Mouse (Mus musculus) CH12.LX (cell line): Measurements from ENCODE around the gene Igflr1. TPM values are rescaled to one million over a fixed set of nuclear protein-coding genes. Genes with fewer than 3 reads are reported as not detected.

Source experiments
- DNase-seq: peaks from one replicate; pipeline ENCODE4 v3.0.0-alpha.2; 2013; ENCODE audit errors: extremely low read depth
- H3K27ac ChIP-seq: 2 replicates; pipeline ENCODE4 v1.5.1; 2012; ENCODE audit warnings: low read depth, mild to moderate bottlenecking, control low read depth, moderate library complexity; ENCODE audit not compliant: insufficient read depth
- H3K27me3 ChIP-seq: replicated peaks from 2 replicates; pipeline ENCODE3; 2012; ENCODE audit warnings: inconsistent platforms
- H3K36me3 ChIP-seq, 2 experiments: replicated peaks in 1 of 2; 2 replicates each; pipeline versions ENCODE3 to v1.6.1; 2012; ENCODE audit warnings: inconsistent platforms in 1 of 2, low read length in 1 of 2, mild to moderate bottlenecking in 1 of 2, mixed read lengths in 1 of 2, moderate library complexity in 1 of 2; ENCODE audit not compliant: control insufficient read depth in 1 of 2, insufficient read depth in 1 of 2
- H3K4me1 ChIP-seq, 2 experiments: 2 replicates each; pipeline ENCODE4 v1.6.1; 2012; ENCODE audit warnings: inconsistent platforms in 1 of 2, moderate library complexity in 1 of 2; ENCODE audit not compliant: insufficient read depth in 2 of 2, control insufficient read depth in 1 of 2
- H3K4me2 ChIP-seq: 2 replicates; pipeline ENCODE4 v1.6.1; 2012; ENCODE audit warnings: low read depth, mild to moderate bottlenecking, control low read depth; ENCODE audit not compliant: poor library complexity, insufficient read depth, severe bottlenecking
- H3K4me3 ChIP-seq, 3 experiments: fragments of 150-350 bp in 1 of 3; sonication (generic) in 1 of 3; replicated peaks in 1 of 3; 2 replicates each; pipeline versions ENCODE3 to v1.5.1; 2011 to 2012; ENCODE audit warnings: low read depth in 2 of 3, low read length in 2 of 3, mild to moderate bottlenecking in 2 of 3, moderate library complexity in 2 of 3, control low read depth in 1 of 3, improper control_type of control experiment in 1 of 3, inconsistent platforms in 1 of 3, mixed read lengths in 1 of 3; ENCODE audit not compliant: poor library complexity in 1 of 3
- H3K79me2 ChIP-seq: replicated peaks from 2 replicates; pipeline ENCODE4 v1.6.1; 2012; ENCODE audit warnings: mild to moderate bottlenecking, moderate library complexity; ENCODE audit not compliant: control insufficient read depth, poor library complexity, insufficient read depth, severe bottlenecking; ENCODE audit errors: extremely low read depth
- H3K9ac ChIP-seq: 2 replicates; pipeline ENCODE4 v1.6.1; 2012; ENCODE audit warnings: low read depth, mild to moderate bottlenecking, control low read depth, moderate library complexity; ENCODE audit not compliant: insufficient read depth
- H3K9me3 ChIP-seq: replicated peaks from 2 replicates; pipeline ENCODE3; 2012; ENCODE audit warnings: low read length, inconsistent platforms, mixed read lengths
- BHLHE40 ChIP-seq: IDR thresholded peaks from 2 replicates; pipeline ENCODE4 v1.6.1; 2011; ENCODE audit warnings: mild to moderate bottlenecking, low read depth, low read length, improper control_type of control experiment
- CHD1 ChIP-seq: IDR thresholded peaks from 2 replicates; pipeline ENCODE4 v1.6.1; 2012; ENCODE audit warnings: low read depth, low read length, improper control_type of control experiment, inconsistent platforms
- CHD2 ChIP-seq: IDR thresholded peaks from 2 replicates; pipeline ENCODE4 v1.6.1; 2011; ENCODE audit warnings: low read length, improper control_type of control experiment
- CTCF ChIP-seq, 2 experiments: IDR thresholded peaks in 1 of 2; conservative IDR thresholded peaks in 1 of 2; 2 replicates each; pipeline ENCODE4 v1.5.1; 2011 to 2012; ENCODE audit warnings: low read depth in 2 of 2, low read length in 2 of 2, improper control_type of control experiment in 1 of 2, inconsistent platforms in 1 of 2, mild to moderate bottlenecking in 1 of 2, moderate library complexity in 1 of 2
- E2F4 ChIP-seq: IDR thresholded peaks from 2 replicates; pipeline ENCODE4 v1.6.1; 2011; ENCODE audit warnings: low read depth, low read length, improper control_type of control experiment; ENCODE audit not compliant: insufficient replicate concordance
- ELF1 ChIP-seq: IDR thresholded peaks from 2 replicates; pipeline ENCODE4 v1.6.1; 2014; ENCODE audit warnings: low read depth, mild to moderate bottlenecking, inconsistent platforms, low read length, improper control_type of control experiment
- EP300 ChIP-seq: IDR thresholded peaks from 2 replicates; pipeline ENCODE4 v1.6.1; 2011; ENCODE audit warnings: low read length, improper control_type of control experiment
- ETS1 ChIP-seq: conservative IDR thresholded peaks from 2 replicates; pipeline ENCODE4 v1.6.1; 2012; ENCODE audit warnings: low read depth, mild to moderate bottlenecking, inconsistent platforms, low read length, improper control_type of control experiment, moderate library complexity
- GABPA ChIP-seq: IDR thresholded peaks from 2 replicates; pipeline ENCODE4 v1.6.1; 2012; ENCODE audit warnings: low read depth, low read length, improper control_type of control experiment, inconsistent platforms; ENCODE audit not compliant: insufficient replicate concordance
- IRF4 ChIP-seq: IDR thresholded peaks from 2 replicates; pipeline ENCODE4 v1.6.1; 2014; ENCODE audit warnings: low read depth, mild to moderate bottlenecking, inconsistent platforms, low read length, improper control_type of control experiment
- JUN ChIP-seq: IDR thresholded peaks from 2 replicates; pipeline ENCODE4 v1.6.1; 2011; ENCODE audit warnings: low read depth, mild to moderate bottlenecking, low read length, improper control_type of control experiment, moderate library complexity; ENCODE audit not compliant: insufficient read depth
- JUND ChIP-seq: conservative IDR thresholded peaks from 2 replicates; pipeline ENCODE4 v1.6.1; 2011; ENCODE audit warnings: low read depth, low read length, improper control_type of control experiment
- KAT2A ChIP-seq: IDR thresholded peaks from 2 replicates; pipeline ENCODE4 v1.6.1; 2012; ENCODE audit warnings: low read length, improper control_type of control experiment, inconsistent platforms; ENCODE audit not compliant: insufficient replicate concordance
- MAFK ChIP-seq: IDR thresholded peaks from 2 replicates; pipeline ENCODE4 v1.6.1; 2011; ENCODE audit warnings: low read length, improper control_type of control experiment; ENCODE audit not compliant: insufficient replicate concordance
- MAX ChIP-seq: IDR thresholded peaks from 2 replicates; pipeline ENCODE4 v1.6.1; 2011; ENCODE audit warnings: low read length, improper control_type of control experiment
- MAZ ChIP-seq: IDR thresholded peaks from 2 replicates; pipeline ENCODE4 v1.6.1; 2012; ENCODE audit warnings: low read depth, mild to moderate bottlenecking, inconsistent platforms, low read length, improper control_type of control experiment, moderate library complexity
- MEF2A ChIP-seq: IDR thresholded peaks from 2 replicates; pipeline ENCODE4 v1.6.1; 2014; ENCODE audit warnings: low read depth, mild to moderate bottlenecking, inconsistent platforms, low read length, improper control_type of control experiment, borderline replicate concordance
- MXI1 ChIP-seq: IDR thresholded peaks from 2 replicates; pipeline ENCODE4 v1.6.1; 2011; ENCODE audit warnings: mild to moderate bottlenecking, low read depth, low read length, improper control_type of control experiment
- MYC ChIP-seq: IDR thresholded peaks from 2 replicates; pipeline ENCODE4 v1.6.1; 2011; ENCODE audit warnings: low read depth, mild to moderate bottlenecking, improper control_type of control experiment, low read length
- NELFE ChIP-seq: IDR thresholded peaks from 2 replicates; pipeline ENCODE4 v1.6.1; 2011; ENCODE audit warnings: low read depth, low read length, improper control_type of control experiment
- NRF1 ChIP-seq: IDR thresholded peaks from 2 replicates; pipeline ENCODE4 v1.6.1; 2014; ENCODE audit warnings: low read depth, mild to moderate bottlenecking, inconsistent platforms, low read length, improper control_type of control experiment, moderate library complexity
- PAX5 ChIP-seq: IDR thresholded peaks from 2 replicates; pipeline ENCODE4 v1.6.1; 2012; ENCODE audit warnings: low read length, inconsistent platforms, mixed read lengths
- POLR2A ChIP-seq: IDR thresholded peaks from 2 replicates; pipeline ENCODE4 v1.6.1; 2011; ENCODE audit warnings: low read depth, mild to moderate bottlenecking, improper control_type of control experiment, low read length
- POLR2AphosphoS2 ChIP-seq: IDR thresholded peaks from 2 replicates; pipeline ENCODE4 v1.6.1; 2011; ENCODE audit warnings: low read depth, low read length, improper control_type of control experiment
- RAD21 ChIP-seq: IDR thresholded peaks from 2 replicates; pipeline ENCODE4 v1.6.1; 2011; ENCODE audit warnings: low read depth, mild to moderate bottlenecking, low read length, improper control_type of control experiment, moderate library complexity
- RCOR1 ChIP-seq: conservative IDR thresholded peaks from 2 replicates; pipeline ENCODE4 v1.6.1; 2012; ENCODE audit warnings: low read depth, mild to moderate bottlenecking, inconsistent platforms, low read length, improper control_type of control experiment
- SIN3A ChIP-seq: IDR thresholded peaks from 2 replicates; pipeline ENCODE4 v1.6.1; 2012; ENCODE audit warnings: low read length, improper control_type of control experiment, inconsistent platforms
- SMC3 ChIP-seq: IDR thresholded peaks from 2 replicates; pipeline ENCODE4 v1.6.1; 2011; ENCODE audit warnings: low read depth, low read length, improper control_type of control experiment
- TBP ChIP-seq: conservative IDR thresholded peaks from 2 replicates; pipeline ENCODE4 v1.6.1; 2011; ENCODE audit warnings: low read depth, low read length, improper control_type of control experiment
- TCF12 ChIP-seq: IDR thresholded peaks from 2 replicates; pipeline ENCODE4 v1.6.1; 2014; ENCODE audit warnings: low read depth, mild to moderate bottlenecking, inconsistent platforms, low read length, improper control_type of control experiment
- USF1 ChIP-seq: IDR thresholded peaks from 2 replicates; pipeline ENCODE4 v1.6.1; 2014; ENCODE audit warnings: low read depth, mild to moderate bottlenecking, inconsistent platforms, low read length, improper control_type of control experiment
- USF2 ChIP-seq: conservative IDR thresholded peaks from 2 replicates; pipeline ENCODE4 v1.6.1; 2011; ENCODE audit warnings: low read depth, low read length, improper control_type of control experiment
- ZC3H11A ChIP-seq: IDR thresholded peaks from 2 replicates; pipeline ENCODE4 v1.6.1; 2012; ENCODE audit warnings: low read depth, mild to moderate bottlenecking, inconsistent platforms, low read length, improper control_type of control experiment
- ZKSCAN1 ChIP-seq: IDR thresholded peaks from 2 replicates; pipeline ENCODE4 v1.6.1; 2012; ENCODE audit warnings: low read depth, inconsistent platforms, low read length, improper control_type of control experiment, borderline replicate concordance
- ZNF384 ChIP-seq: IDR thresholded peaks from 2 replicates; pipeline ENCODE4 v1.6.1; 2012; ENCODE audit warnings: low read depth, low read length, improper control_type of control experiment, inconsistent platforms
- dilution Hi-C: fragments of 300-500 bp; cut with MboI; formaldehyde crosslinking; loops from 2 replicates; pipeline ENCODE4 v1.14.3; 2020; ENCODE audit warnings: low sequenced_read_pairs; ENCODE audit not compliant: extremely low pct_unique_long_range_greater_than_20kb, extremely low pct_ligation_motif_present
- in situ Hi-C: fragments of 300-500 bp; cut with MboI; formaldehyde crosslinking; loops from 3 replicates; pipeline ENCODE4 v1.14.3; 2019; ENCODE audit warnings: low sequenced_read_pairs, low pct_ligation_motif_present, low pct_unique_long_range_greater_than_20kb, mixed read lengths
- polyA plus RNA-seq: library from polyadenylated mRNA; unstranded; fragments of >175 nt; gene quantifications from 2 replicates; pipeline ENCODE4 v1.2.1, GENCODE M21; 2012; ENCODE audit warnings: low read depth; ENCODE audit not compliant: insufficient read length
- total RNA-seq, 2 experiments: library from RNA; depleted of rRNA; stranded (reverse); fragments of 300-350 nt in 1 of 2; fragments of >200 nt in 1 of 2; gene quantifications; 2 replicates each; pipeline ENCODE4 v1.2.3; 2012 to 2014

Igflr1 gene
- total and polyA plus RNA-seq, 3 experiments, result 1.3 TPM; not detected in 2

GRCm38 (mm10) chr7:30593579-30594509, 28.6 kb downstream of the Igflr1 start (continued):
- TF ChIP-seq IRF4 (peak; percentile 99), RAD21 (no peak), USF1 (no peak), POLR2AphosphoS2 (peak; percentile 38; the same call in 1 of the 2 replicates), JUND (peak; percentile 97)

- Histone ChIP-seq H3K4me2 (peak overlapping the region; percentile 93), H3K9ac (peak overlapping the region; percentile 57), H3K9me3 (no peaks in the 10 kb centered on the region), H3K4me3 (no peak overlapping the region), H3K36me3 (peaks cover 0 to 14% of the 10 kb centered on the region in 2 experiments), H3K27ac (peak overlapping the region; percentile 100), H3K79me2 (peaks cover 33% of the 10 kb centered on the region), H3K27me3 (no peaks in the 10 kb centered on the region), H3K4me1 (peaks cover 16 to 46% of the 10 kb centered on the region in 2 experiments)
- peak; percentile 86 for DNase-seq
- in situ Hi-C loops (no loop called here), dilution Hi-C loops (no loop called here)
- TF ChIP-seq TBP (no peak), CTCF (conservative IDR thresholded peaks at IDR 0.05 in 1 of 2, IDR thresholded peaks at IDR 0.05 in 1 of 2; ENCODE audit: low read depth in 2 of 2, low read length in 2 of 2) (no peak), MAFK (no peak; the same call in 1 of the 2 replicates), NRF1 (no peak), NELFE (no peak), CHD1 (peak; percentile 23; the same call in 1 of the 2 replicates), BHLHE40 (peak; percentile 4; the same call in 1 of the 2 replicates), KAT2A (no peak), POLR2A (no peak), CHD2 (no peak), ZNF384 (no peak), ETS1 (peak; percentile 54), MYC (no peak), USF2 (no peak), JUND (no peak), ELF1 (no peak), RCOR1 (no peak; the same call in 1 of the 2 replicates), TCF12 (0 out of 2 replicates have a peak, but pooled peaks have one; percentile 36), ZKSCAN1 (no peak), MXI1 (peak; percentile 17; the same call in 1 of the 2 replicates), ZC3H11A (no peak), GABPA (no peak), EP300 (no peak), JUN (no peak), PAX5 (no peak), USF1 (no peak), MAZ (peak; percentile 25; the same call in 1 of the 2 replicates), POLR2AphosphoS2 (no peak; the same call in 1 of the 2 replicates), MAX (no peak), MEF2A (no peak), SIN3A (0 out of 2 replicates have a peak, but pooled peaks have one; percentile 8), E2F4 (no peak), SMC3 (no peak)
Observed at GRCm38 (mm10) chr7:30594510-30595024, 29.3 kb downstream of the Igflr1 start.
